Mouse (Mus musculus): Measurements from ENCODE around the gene Olfr720.

Olfr720 gene

GRCm38 (mm10) chr14:14186738-14187137, at the start of gene Olfr720:
Olfr720 (minus strand) TSS chr14:14186838.
- DNase-seq (ENCODE audit: extremely low read depth, low read depth), result no peak

Measured in MEL-GATA-1-ER (cell line).